Mouse (Mus musculus) olfactory bulb, adult 2 months (tissue): ENCODE data around the gene Cabin1.

Experiments
- CTCF ChIP-seq: fragments of 200-500 bp; IDR thresholded peaks from 2 replicates; pipeline ENCODE4 v1.5.1; 2012; ENCODE audit warnings: low read depth, mild to moderate bottlenecking, low read length, moderate library complexity; ENCODE audit not compliant: insufficient read depth
- POLR2A ChIP-seq: fragments of 200-500 bp; IDR thresholded peaks from 2 replicates; pipeline ENCODE4 v1.6.1; 2012; ENCODE audit warnings: mild to moderate bottlenecking, low read depth, low read length, moderate library complexity; ENCODE audit not compliant: insufficient read depth

GRCm38 (mm10) chr10:75756719-75757118 lies 7.4 kb downstream of the Cabin1 start:
- TF ChIP-seq CTCF, result no peak
- no peak for TF ChIP-seq POLR2A
